Mouse (Mus musculus): ENCODE results near the gene Olfr547.

- TF ChIP-seq CTCF (IDR thresholded peaks at IDR 0.05; ENCODE audit: extremely low read depth, insufficient read depth, low read length) (no peak), POLR2A (IDR thresholded peaks at IDR 0.05; ENCODE audit: extremely low read depth, insufficient read depth, low read length) (no peak)
Measured at GRCm38 (mm10) chr7:102486105-102486504, 48.4 kb upstream of the Olfr547 start.

All from cortical plate, adult 2 months (tissue).